Mouse (Mus musculus): ENCODE data around the gene Gm13287.
"Not testable (repeated sequence)": the region's sequence is repeated elsewhere in the genome, so short reads cannot be mapped to it uniquely, and the experiment has no call there.

DNA sequence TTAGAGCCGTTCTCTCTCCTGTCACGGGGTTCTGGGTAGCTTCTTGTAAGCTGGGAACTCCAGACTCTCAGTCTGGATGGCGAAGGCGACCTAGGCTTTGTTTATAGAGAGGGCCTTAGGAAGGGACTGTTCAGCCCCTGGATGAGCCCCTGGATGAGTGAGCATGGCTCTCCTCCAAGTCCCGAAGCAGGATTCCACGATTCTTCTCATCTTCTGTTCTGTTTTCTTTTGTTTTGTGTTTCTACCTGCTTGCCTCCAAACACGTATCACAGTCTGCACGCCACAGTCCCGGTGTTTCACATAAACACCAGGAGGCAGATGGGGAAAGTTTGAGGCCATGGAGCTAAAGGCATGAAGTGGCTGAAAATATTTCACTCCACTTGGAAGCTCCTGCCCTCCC lies 44.3 kb upstream of the Gm13287 start:
- not testable (repeated sequence) for TF ChIP-seq CTCF (IDR thresholded peaks at IDR 0.05; ENCODE audit: extremely low read depth, insufficient read depth, insufficient read length, insufficient replicate concordance); POLR2A (IDR thresholded peaks at IDR 0.05; ENCODE audit: low read depth, low read length)

Data from spleen, adult 2 months (tissue).